Mouse (Mus musculus) frontal cortex, adult 2 months (tissue): ENCODE data around the gene Zfp609. TPM values are rescaled to one million over a fixed set of nuclear protein-coding genes. Genes with fewer than 3 reads are reported as not detected.
"Not testable (repeated sequence)": the region's sequence is repeated elsewhere in the genome, so short reads cannot be mapped to it uniquely, and the experiment has no call there.

Source experiments
- DNase-seq, 2 experiments: peaks; one replicate each; pipeline ENCODE4 v3.0.0; 2022; ENCODE audit warnings: low spot score in 1 of 2; ENCODE audit errors: extremely low spot score in 1 of 2
- polyA plus RNA-seq: library from polyadenylated mRNA; depleted of rRNA; stranded (reverse); fragments of >200 nt; gene quantifications from 2 replicates; pipeline ENCODE4 v1.2.3, GENCODE M21; 2012

Zfp609 gene
- polyA plus RNA-seq, 1 experiment = 19.7 TPM

- no peak for DNase-seq
These were observed 100.9 kb downstream of the Zfp609 start for GRCm38 (mm10) chr9:65726431-65726830.

GRCm38 (mm10) chr9:65725291-65725622 is 102.1 kb downstream of the Zfp609 start:
- DNase-seq = peak in 1 of 2 experiments; percentile 15

- DNase-seq = peak in 1 of 2 experiments; percentile 39
These were observed 102.7 kb downstream of the Zfp609 start for GRCm38 (mm10) chr9:65724471-65725290.

- no peak for DNase-seq
These were observed 106.2 kb downstream of the Zfp609 start for GRCm38 (mm10) chr9:65721161-65721566.

- DNase-seq = no peak
These were observed 109.2 kb downstream of the Zfp609 start for GRCm38 (mm10) chr9:65718195-65718594.

- DNase-seq = no peak
These were observed 123.3 kb downstream of the Zfp609 start for GRCm38 (mm10) chr9:65703926-65704595.

- no peak for DNase-seq
These were observed 124.1 kb downstream of the Zfp609 start for GRCm38 (mm10) chr9:65703241-65703640.

- DNase-seq = no peak
These were observed 125.1 kb downstream of the Zfp609 start for GRCm38 (mm10) chr9:65702286-65702685.

- DNase-seq = no peak
These were observed 126.9 kb downstream of the Zfp609 start for GRCm38 (mm10) chr9:65700504-65700903.

- no peak for DNase-seq
These were observed 129.4 kb downstream of the Zfp609 start for GRCm38 (mm10) chr9:65697992-65698391.

GRCm38 (mm10) chr9:65697356-65697755 is 130.0 kb downstream of the Zfp609 start:
- no peak for DNase-seq

GRCm38 (mm10) chr9:65696337-65696736 is 131.0 kb downstream of the Zfp609 start:
- DNase-seq = no peak

GRCm38 (mm10) chr9:65695646-65696045 is 131.7 kb downstream of the Zfp609 start:
- DNase-seq = peak; percentile 65 to 83

GRCm38 (mm10) chr9:65692959-65693603 is 134.3 kb downstream of the Zfp609 start:
- DNase-seq = no peak

GRCm38 (mm10) chr9:65692466-65692865 is 134.9 kb downstream of the Zfp609 start:
- no peak for DNase-seq

- not testable (repeated sequence) for DNase-seq
These were observed 137.5 kb downstream of the Zfp609 start for GRCm38 (mm10) chr9:65689869-65690268.

- DNase-seq = no peak
These were observed 142.7 kb downstream of the Zfp609 start for GRCm38 (mm10) chr9:65684704-65685103.

GRCm38 (mm10) chr9:65682994-65683393 is 144.4 kb downstream of the Zfp609 start:
- peak in 1 of 2 experiments; percentile 68 for DNase-seq

- DNase-seq = no peak
These were observed 145.2 kb downstream of the Zfp609 start for GRCm38 (mm10) chr9:65682183-65682582.

- peak in 1 of 2 experiments; percentile 48 for DNase-seq
These were observed 145.8 kb downstream of the Zfp609 start for GRCm38 (mm10) chr9:65681634-65681940.

- no peak for DNase-seq
These were observed 146.3 kb downstream of the Zfp609 start for GRCm38 (mm10) chr9:65680938-65681633.
